Mouse (Mus musculus) small intestine, adult 2 months (tissue): ENCODE data around the gene Epb42.
"Not testable (repeated sequence)": the region's sequence is repeated elsewhere in the genome, so short reads cannot be mapped to it uniquely, and the experiment has no call there.

ENCODE experiments used
- CTCF ChIP-seq: fragments of 200-500 bp; IDR thresholded peaks from 2 replicates; pipeline ENCODE4 v1.5.1; 2012; ENCODE audit warnings: low read depth, mild to moderate bottlenecking, control low read depth, inconsistent platforms, low read length, moderate library complexity, mixed read lengths; ENCODE audit not compliant: insufficient replicate concordance, insufficient read length; ENCODE audit errors: extremely low read depth
- POLR2A ChIP-seq: fragments of 200-500 bp; IDR thresholded peaks from 2 replicates; pipeline ENCODE4 v1.6.1; 2012; ENCODE audit warnings: low read depth, mild to moderate bottlenecking, control low read depth, inconsistent platforms, low read length, moderate library complexity

- TF ChIP-seq CTCF, POLR2A: not testable (repeated sequence)
These were observed 2.0 kb upstream of the Epb42 start for GRCm38 (mm10) chr2:121038851-121039250.
